Mouse (Mus musculus): Measurements from ENCODE around the gene Ephb1.

DNA sequence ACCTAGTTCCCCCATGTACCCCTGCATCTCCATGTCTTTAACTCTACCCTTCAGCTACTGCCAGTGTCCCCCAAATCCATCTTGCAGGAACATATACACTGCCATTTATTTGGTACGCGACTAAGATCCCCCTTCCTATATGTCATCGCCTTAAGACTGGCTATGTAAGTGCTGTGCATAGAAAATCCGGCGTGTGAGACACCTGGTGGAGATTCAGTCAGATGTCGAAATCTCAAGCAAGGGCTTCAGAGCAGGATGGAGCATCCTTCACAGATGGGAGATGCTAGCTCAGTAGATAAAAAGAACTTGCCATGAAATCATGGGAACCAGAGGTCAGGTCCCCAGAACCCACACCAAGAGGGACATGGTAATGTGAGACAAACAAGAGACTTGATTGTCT lies 276.3 kb downstream of the Ephb1 start:
- no peak for TF ChIP-seq CTCF (IDR thresholded peaks at IDR 0.05; ENCODE audit: borderline replicate concordance, insufficient read depth, low read depth, low read length)
- no peak for TF ChIP-seq POLR2A (IDR thresholded peaks at IDR 0.05; ENCODE audit: borderline replicate concordance, insufficient read depth, low read length)

Measured in cerebellum, adult 2 months (tissue).